Mouse (Mus musculus): Measurements from ENCODE around the gene Armcx6. TPM values are rescaled to one million over a fixed set of nuclear protein-coding genes. Genes with fewer than 3 reads are reported as not detected.
"Not testable (repeated sequence)": the region's sequence is repeated elsewhere in the genome, so short reads cannot be mapped to it uniquely, and the experiment has no call there.

The Armcx6 gene
- polyA plus RNA-seq, 1 experiment from 2014 or later = 15.2 TPM

GRCm38 (mm10) chrX:134746459-134746858, 4.8 kb downstream of the Armcx6 start:
- H3K27ac ChIP-seq (ENCODE audit: low read depth, low read length) = no peak overlapping the region
- H3K9me3 ChIP-seq (ENCODE audit: control insufficient read depth, low read length) = no peaks in the 10 kb centered on the region
- H3K27me3 ChIP-seq (replicated peaks; ENCODE audit: control insufficient read depth, insufficient read depth, low read length) = peaks cover 2% of the 10 kb centered on the region; the same call in 1 of the 2 replicates
- no peaks in the 10 kb centered on the region for H3K36me3 ChIP-seq (ENCODE audit: control insufficient read depth, insufficient read depth, low read length)
- no peak for ATAC-seq (replicated peaks; ENCODE audit: low FRiP score)
- no peak overlapping the region for H3K9ac ChIP-seq (ENCODE audit: low read depth, low read length)
- H3K4me3 ChIP-seq (ENCODE audit: low read depth, low read length) = no peak overlapping the region
- 0 out of 2 replicates have a peak, but pooled peaks cover 4% of the 10 kb centered on the region for H3K4me1 ChIP-seq (replicated peaks; ENCODE audit: control insufficient read depth, insufficient read depth, low read length)
- WGBS = 33% methylated on average over 5 of the region's 5 CpGs
- no peak overlapping the region for H3K4me2 ChIP-seq
- DNase-seq (ENCODE audit: low spot score) = no peak

GRCm38 (mm10) chrX:134741862-134742261, 9.4 kb downstream of the Armcx6 start:
- Histone ChIP-seq H3K4me1 (replicated peaks; ENCODE audit: control insufficient read depth, insufficient read depth, low read length) (no peaks in the 10 kb centered on the region; the same call in 1 of the 2 replicates), H3K4me3 (ENCODE audit: low read depth, low read length) (no peak overlapping the region), H3K9ac (ENCODE audit: low read depth, low read length) (no peak overlapping the region), H3K27me3 (replicated peaks; ENCODE audit: control insufficient read depth, insufficient read depth, low read length) (no peaks in the 10 kb centered on the region; the same call in 1 of the 2 replicates), H3K9me3 (ENCODE audit: control insufficient read depth, low read length) (no peaks in the 10 kb centered on the region), H3K4me2 (no peak overlapping the region), H3K27ac (ENCODE audit: low read depth, low read length) (no peak overlapping the region), H3K36me3 (ENCODE audit: control insufficient read depth, insufficient read depth, low read length) (no peaks in the 10 kb centered on the region)
- WGBS = 59% methylated on average over 5 of the region's 5 CpGs
- DNase-seq (ENCODE audit: low spot score) = no peak
- no peak for ATAC-seq (replicated peaks; ENCODE audit: low FRiP score)

GRCm38 (mm10) chrX:134739160-134739559, 12.1 kb downstream of the Armcx6 start:
- Histone ChIP-seq H3K36me3 (ENCODE audit: control insufficient read depth, insufficient read depth, low read length) (no peaks in the 10 kb centered on the region), H3K9me3 (ENCODE audit: control insufficient read depth, low read length) (no peaks in the 10 kb centered on the region), H3K4me2 (no peak overlapping the region), H3K4me1 (replicated peaks; ENCODE audit: control insufficient read depth, insufficient read depth, low read length) (no peaks in the 10 kb centered on the region; the same call in 1 of the 2 replicates), H3K9ac (ENCODE audit: low read depth, low read length) (no peak overlapping the region), H3K27ac (ENCODE audit: low read depth, low read length) (no peak overlapping the region), H3K27me3 (replicated peaks; ENCODE audit: control insufficient read depth, insufficient read depth, low read length) (no peaks in the 10 kb centered on the region), H3K4me3 (ENCODE audit: low read depth, low read length) (no peak overlapping the region)
- 50% methylated on average over 4 of the region's 4 CpGs for WGBS
- ATAC-seq (replicated peaks; ENCODE audit: low FRiP score) = no peak
- no peak for DNase-seq (ENCODE audit: low spot score)

GRCm38 (mm10) chrX:134737796-134738195, 13.4 kb downstream of the Armcx6 start:
- Histone ChIP-seq H3K4me2 (no peak overlapping the region), H3K9ac (ENCODE audit: low read depth, low read length) (no peak overlapping the region), H3K27me3 (replicated peaks; ENCODE audit: control insufficient read depth, insufficient read depth, low read length) (no peaks in the 10 kb centered on the region), H3K36me3 (ENCODE audit: control insufficient read depth, insufficient read depth, low read length) (no peaks in the 10 kb centered on the region), H3K4me3 (ENCODE audit: low read depth, low read length) (no peak overlapping the region), H3K4me1 (replicated peaks; ENCODE audit: control insufficient read depth, insufficient read depth, low read length) (no peaks in the 10 kb centered on the region; the same call in 1 of the 2 replicates), H3K9me3 (ENCODE audit: control insufficient read depth, low read length) (no peaks in the 10 kb centered on the region), H3K27ac (ENCODE audit: low read depth, low read length) (no peak overlapping the region)
- ATAC-seq (replicated peaks; ENCODE audit: low FRiP score) = peak; percentile 82
- WGBS = 91% methylated on average over 1 of the region's 1 CpGs
- no peak for DNase-seq (ENCODE audit: low spot score)

GRCm38 (mm10) chrX:134729778-134730177, 21.4 kb downstream of the Armcx6 start:
- no peaks in the 10 kb centered on the region; the same call in 1 of the 2 replicates for H3K27me3 ChIP-seq (replicated peaks; ENCODE audit: control insufficient read depth, insufficient read depth, low read length)
- no peaks in the 10 kb centered on the region for H3K36me3 ChIP-seq (ENCODE audit: control insufficient read depth, insufficient read depth, low read length)
- no peak overlapping the region for H3K9ac ChIP-seq (ENCODE audit: low read depth, low read length)
- H3K4me2 ChIP-seq = no peak overlapping the region
- no peaks in the 10 kb centered on the region for H3K4me1 ChIP-seq (replicated peaks; ENCODE audit: control insufficient read depth, insufficient read depth, low read length)
- 45% methylated on average over 4 of the region's 4 CpGs for WGBS
- DNase-seq (ENCODE audit: low spot score) = no peak
- H3K9me3 ChIP-seq (ENCODE audit: control insufficient read depth, low read length) = no peaks in the 10 kb centered on the region
- no peak overlapping the region for H3K4me3 ChIP-seq (ENCODE audit: low read depth, low read length)
- no peak overlapping the region for H3K27ac ChIP-seq (ENCODE audit: low read depth, low read length)
- no peak for ATAC-seq (replicated peaks; ENCODE audit: low FRiP score)

GRCm38 (mm10) chrX:134723762-134724161, 27.5 kb downstream of the Armcx6 start:
- not testable (repeated sequence) for H3K9me3 ChIP-seq (ENCODE audit: control insufficient read depth, low read length); H3K27me3 ChIP-seq (replicated peaks; ENCODE audit: control insufficient read depth, insufficient read depth, low read length); DNase-seq (ENCODE audit: low spot score); H3K9ac ChIP-seq (ENCODE audit: low read depth, low read length); H3K4me3 ChIP-seq (ENCODE audit: low read depth, low read length); H3K36me3 ChIP-seq (ENCODE audit: control insufficient read depth, insufficient read depth, low read length); H3K4me1 ChIP-seq (replicated peaks; ENCODE audit: control insufficient read depth, insufficient read depth, low read length); H3K27ac ChIP-seq (ENCODE audit: low read depth, low read length); H3K4me2 ChIP-seq; ATAC-seq (replicated peaks; ENCODE audit: low FRiP score)
- 46% methylated on average over 1 of the region's 2 CpGs for WGBS

- peak overlapping the region; percentile 49 for H3K4me3 ChIP-seq (ENCODE audit: low read depth, low read length)
- no peaks in the 10 kb centered on the region; the same call in 1 of the 2 replicates for H3K36me3 ChIP-seq (ENCODE audit: control insufficient read depth, insufficient read depth, low read length)
- no peaks in the 10 kb centered on the region for H3K9me3 ChIP-seq (ENCODE audit: control insufficient read depth, low read length)
- DNase-seq (ENCODE audit: low spot score) (peak; percentile 41), ATAC-seq (replicated peaks; ENCODE audit: low FRiP score) (peak; percentile 86)
- peak overlapping the region; percentile 77; the same call in 1 of the 2 replicates for H3K27ac ChIP-seq (ENCODE audit: low read depth, low read length)
- WGBS = 19% methylated on average over 14 of the region's 14 CpGs
- no peaks in the 10 kb centered on the region for H3K4me1 ChIP-seq (replicated peaks; ENCODE audit: control insufficient read depth, insufficient read depth, low read length)
- no peaks in the 10 kb centered on the region for H3K27me3 ChIP-seq (replicated peaks; ENCODE audit: control insufficient read depth, insufficient read depth, low read length)
- H3K4me2 ChIP-seq = peak overlapping the region; percentile 69
- peak overlapping the region; percentile 61 for H3K9ac ChIP-seq (ENCODE audit: low read depth, low read length)
Measured at GRCm38 (mm10) chrX:134718524-134718923, 32.7 kb downstream of the Armcx6 start.

GRCm38 (mm10) chrX:134717752-134718308, 33.4 kb downstream of the Armcx6 start, which contains the start of gene Armcx1:
Gene Armcx1, plus strand, starts transcription at chrX:134717963.
- H3K4me2 ChIP-seq = peak within 1 kb of the TSS; percentile 69
- H3K9me3 ChIP-seq (ENCODE audit: control insufficient read depth, low read length) = no peaks in the 10 kb centered on the region
- no peaks in the 10 kb centered on the region for H3K4me1 ChIP-seq (replicated peaks; ENCODE audit: control insufficient read depth, insufficient read depth, low read length)
- no peaks in the 10 kb centered on the region for H3K27me3 ChIP-seq (replicated peaks; ENCODE audit: control insufficient read depth, insufficient read depth, low read length)
- WGBS = 9% methylated on average over 16 of the region's 16 CpGs
- H3K36me3 ChIP-seq (ENCODE audit: control insufficient read depth, insufficient read depth, low read length) = no peaks in the 10 kb centered on the region; the same call in 1 of the 2 replicates
- peak within 1 kb of the TSS; percentile 61 for H3K9ac ChIP-seq (ENCODE audit: low read depth, low read length)
- DNase-seq (ENCODE audit: low spot score) (peak; percentile 47), ATAC-seq (replicated peaks; ENCODE audit: low FRiP score) (peak; percentile 92)
- H3K27ac ChIP-seq (ENCODE audit: low read depth, low read length) = peak within 1 kb of the TSS; percentile 77
- peak within 1 kb of the TSS; percentile 49 for H3K4me3 ChIP-seq (ENCODE audit: low read depth, low read length)

- no peak overlapping the region for H3K4me2 ChIP-seq
Measured at GRCm38 (mm10) chrX:134716863-134717262, 34.4 kb downstream of the Armcx6 start.

More at GRCm38 (mm10) chrX:134716863-134717262, 34.4 kb downstream of the Armcx6 start:
- H3K36me3 ChIP-seq (ENCODE audit: control insufficient read depth, insufficient read depth, low read length) = no peaks in the 10 kb centered on the region; the same call in 1 of the 2 replicates
- no peaks in the 10 kb centered on the region for H3K27me3 ChIP-seq (replicated peaks; ENCODE audit: control insufficient read depth, insufficient read depth, low read length)
- no peak overlapping the region for H3K9ac ChIP-seq (ENCODE audit: low read depth, low read length)
- no peak overlapping the region for H3K27ac ChIP-seq (ENCODE audit: low read depth, low read length)
- H3K4me1 ChIP-seq (replicated peaks; ENCODE audit: control insufficient read depth, insufficient read depth, low read length) = no peaks in the 10 kb centered on the region
- ATAC-seq (replicated peaks; ENCODE audit: low FRiP score) (no peak), DNase-seq (ENCODE audit: low spot score) (no peak)
- H3K4me3 ChIP-seq (ENCODE audit: low read depth, low read length) = no peak overlapping the region
- no peaks in the 10 kb centered on the region for H3K9me3 ChIP-seq (ENCODE audit: control insufficient read depth, low read length)
- WGBS = 49% methylated on average over 3 of the region's 3 CpGs
